Mouse (Mus musculus) central nervous system, embryonic 11.5 days (tissue): ENCODE results near the gene Slc25a48. TPM values are rescaled to one million over a fixed set of nuclear protein-coding genes. Genes with fewer than 3 reads are reported as not detected.

ENCODE experiments used
- polyA plus RNA-seq: library from polyadenylated mRNA; depleted of rRNA; stranded (reverse); fragments of >200 nt; gene quantifications from 2 replicates; pipeline ENCODE4 v1.2.3, GENCODE M21; 2012; rRNA removed

Gene Slc25a48
- polyA plus RNA-seq, result 0.06 and 0.07 TPM in 2 replicates

DNA sequence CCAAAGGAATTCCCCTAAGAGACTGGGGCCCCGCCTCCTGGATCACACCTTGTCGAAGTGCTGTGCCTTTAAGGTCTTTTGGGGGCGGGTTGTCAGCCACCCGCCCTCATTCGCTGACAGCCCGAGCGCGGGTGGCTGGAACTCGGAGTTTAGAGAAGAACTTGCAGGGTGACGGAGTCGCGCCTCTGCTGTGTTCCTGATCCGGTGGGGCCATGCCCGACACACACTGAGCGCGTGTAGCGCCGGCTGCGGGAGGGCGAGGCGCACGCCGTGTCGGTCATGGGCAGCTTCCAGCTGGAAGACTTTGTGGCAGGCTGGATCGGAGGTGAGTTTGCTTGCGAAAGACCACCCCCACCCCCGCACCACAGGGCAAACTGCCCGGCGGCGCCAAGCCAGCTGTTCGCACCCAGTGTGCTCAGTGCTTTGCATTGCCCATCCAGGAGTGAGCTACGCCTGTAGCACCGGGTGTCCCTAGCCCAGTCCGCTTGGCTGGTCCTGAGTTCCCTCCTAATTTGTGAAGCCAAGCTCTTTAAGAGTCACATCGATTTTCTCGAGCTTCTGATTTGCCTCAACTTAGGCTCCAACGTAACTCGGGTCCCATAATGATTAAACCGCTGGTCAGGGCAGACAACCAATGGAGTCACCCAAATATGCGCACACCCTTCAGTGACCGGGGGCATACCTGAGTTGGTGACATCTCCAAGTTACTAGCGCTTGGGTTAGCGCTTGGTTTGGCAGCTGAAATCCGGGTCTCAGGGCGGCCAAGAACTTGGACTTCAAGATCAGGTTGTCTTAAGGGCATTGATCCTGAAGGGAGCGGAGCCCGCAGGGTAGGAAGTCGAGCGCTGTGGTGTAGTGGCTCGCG, at the start of gene Slc25a48:
Slc25a48 (plus strand) TSS at position 145 of the 865 bp plus-strand sequence.

GRCm38 (mm10) chr13:56426365-56426764, 11.8 kb upstream of the Slc25a48 start, which contains the start of gene Gm3045:
Gene Gm3045 (plus strand): TSS chr13:56426594.

GRCm38 (mm10) chr13:56482146-56482545, 44.0 kb downstream of the Slc25a48 start, which contains the start of gene Il9:
Gene Il9 (minus strand): TSS chr13:56482246.

DNA sequence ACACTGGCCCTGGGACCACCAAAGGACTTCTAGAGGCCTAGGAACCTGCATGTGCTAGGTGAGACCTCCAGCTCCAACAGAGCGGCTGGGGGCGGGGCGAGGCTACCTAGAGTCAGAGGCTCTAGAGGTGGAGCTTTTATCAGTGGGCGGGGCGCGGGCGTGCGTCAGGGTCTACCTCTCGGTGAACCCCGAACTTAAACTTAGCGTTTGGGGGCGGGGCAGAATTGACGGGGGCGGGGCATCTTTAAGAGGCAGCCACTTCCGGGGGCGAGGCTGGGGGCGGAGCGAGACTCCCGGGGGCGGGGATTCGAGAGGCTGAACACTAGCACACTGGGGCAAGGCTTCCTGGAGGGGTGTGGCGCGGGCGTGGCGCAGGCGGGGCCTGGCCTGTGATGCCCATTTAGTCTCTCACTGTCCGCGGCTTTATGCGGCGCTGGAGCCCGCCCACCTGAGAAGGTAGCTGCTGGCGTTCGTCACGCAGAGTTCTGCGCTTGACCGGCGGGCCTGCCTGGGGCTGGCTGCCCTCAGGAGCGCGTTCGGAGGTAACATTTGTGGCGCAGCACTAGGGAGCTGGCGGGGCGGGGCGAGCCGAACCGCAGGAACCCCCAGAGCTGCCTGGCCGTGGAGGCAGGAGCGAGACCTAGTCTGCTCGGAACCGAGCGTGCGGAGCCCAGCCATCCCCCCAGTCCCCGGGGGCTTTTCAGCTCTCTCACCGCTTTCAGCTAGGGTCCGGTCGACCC, 84.1 kb downstream of the Slc25a48 start, which contains the start of gene Fbxl21:
Fbxl21 (plus strand) TSS at position 392 of the 740 bp plus-strand sequence.

Other genes with a start within 250 kb of the Slc25a48 start
- gene Neurog1, start 186.2 kb upstream of the Slc25a48 start, polyA plus RNA-seq, result 39.3 and 49.9 TPM in 2 replicates
- 11.0 and 38.8 TPM in 2 replicates for gene Cxcl14, start 141.8 kb upstream of the Slc25a48 start, polyA plus RNA-seq
- gene Gm3045, start 11.8 kb upstream of the Slc25a48 start, polyA plus RNA-seq, result not detected in 2 replicates
- not detected in 2 replicates for gene Il9, start 43.9 kb downstream of the Slc25a48 start, polyA plus RNA-seq
- gene Fbxl21, start 84.1 kb downstream of the Slc25a48 start, polyA plus RNA-seq, result 1.7 and 3.4 TPM in 2 replicates
- 1.0 and 1.5 TPM in 2 replicates for gene Lect2, start 110.1 kb downstream of the Slc25a48 start, polyA plus RNA-seq
- 17.5 and 67.5 TPM in 2 replicates for gene Tgfbi, start 171.2 kb downstream of the Slc25a48 start, polyA plus RNA-seq